Mouse (Mus musculus): ENCODE measurements around the gene Tnfrsf13c.

DNA sequence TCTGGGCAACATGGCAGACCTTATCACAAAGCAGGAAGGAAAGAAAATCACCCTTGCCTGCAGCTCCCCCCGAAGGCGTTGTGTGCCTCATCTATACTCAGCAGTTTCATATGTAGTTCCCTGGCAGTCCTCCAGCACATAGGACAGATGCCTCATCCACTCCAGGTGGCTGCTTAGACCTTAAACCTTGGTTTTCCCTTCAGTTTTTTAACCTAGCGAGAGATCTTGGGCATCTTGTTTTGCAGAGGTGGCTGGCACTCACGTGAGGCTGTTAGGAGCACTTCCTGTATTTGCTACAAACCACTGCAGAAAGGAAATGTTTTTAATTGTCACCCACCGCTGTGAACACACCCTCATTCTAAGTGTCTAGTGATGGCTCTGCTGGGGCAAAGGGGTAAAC is 37.2 kb downstream of the Tnfrsf13c start:
- no peak for TF ChIP-seq CTCF (conservative IDR thresholded peaks at IDR 0.05 in 1 of 2, IDR thresholded peaks at IDR 0.05 in 1 of 2; ENCODE audit: low read depth in 2 of 2, low read length in 2 of 2)
- TF ChIP-seq GABPA (IDR thresholded peaks at IDR 0.05; ENCODE audit: insufficient replicate concordance, low read depth, low read length): no peak
- TF ChIP-seq POLR2A (IDR thresholded peaks at IDR 0.05; ENCODE audit: low read depth, low read length): no peak
- TF ChIP-seq USF1 (IDR thresholded peaks at IDR 0.05; ENCODE audit: low read depth, low read length): no peak
- TF ChIP-seq KAT2A (IDR thresholded peaks at IDR 0.05; ENCODE audit: insufficient replicate concordance, low read length): no peak
- TF ChIP-seq EP300 (IDR thresholded peaks at IDR 0.05; ENCODE audit: low read length): no peak
- TF ChIP-seq MAX (IDR thresholded peaks at IDR 0.05; ENCODE audit: low read length): no peak
- TF ChIP-seq HCFC1 (IDR thresholded peaks at IDR 0.05; ENCODE audit: low read depth, low read length): no peak
- no peak for TF ChIP-seq TCF12 (IDR thresholded peaks at IDR 0.05; ENCODE audit: low read depth, low read length)
- TF ChIP-seq USF2 (conservative IDR thresholded peaks at IDR 0.05; ENCODE audit: low read depth, low read length): no peak
- TF ChIP-seq RAD21 (IDR thresholded peaks at IDR 0.05; ENCODE audit: low read depth, low read length): no peak
- TF ChIP-seq ZMIZ1 (IDR thresholded peaks at IDR 0.05; ENCODE audit: low read depth, low read length): no peak
- TF ChIP-seq E2F4 (IDR thresholded peaks at IDR 0.05; ENCODE audit: insufficient replicate concordance, low read depth, low read length): no peak
- no peak for TF ChIP-seq MAFK (IDR thresholded peaks at IDR 0.05; ENCODE audit: insufficient replicate concordance, low read length)

Data from CH12.LX (cell line).